Mouse (Mus musculus) forebrain, embryonic 11.5 days (tissue): ENCODE results near the gene Atxn10. TPM values are rescaled to one million over a fixed set of nuclear protein-coding genes. Genes with fewer than 3 reads are reported as not detected.

Experiments used
- ATAC-seq: fragments of 200-750 bp; cut with Nextera tagmentation; replicated peaks from 2 replicates; pipeline ENCODE4 v1.8.0; 2017; ENCODE audit warnings: moderate TSS enrichment; ENCODE audit not compliant: low FRiP score
- DNase-seq: peaks from one replicate; pipeline ENCODE4 v3.0.0-alpha.2; 2017; ENCODE audit warnings: low spot score
- H3K27ac ChIP-seq: fragments of 300-500 bp; sonication (generic); 2 replicates; pipeline ENCODE4 v1.5.1; 2014; ENCODE audit warnings: low read depth, low read length
- H3K27me3 ChIP-seq: fragments of 300-500 bp; sonication (generic); 2 replicates; pipeline ENCODE4 v1.6.1; 2014; ENCODE audit warnings: mild to moderate bottlenecking, low read length, mixed read lengths; ENCODE audit not compliant: control insufficient read depth, insufficient read depth
- H3K36me3 ChIP-seq: fragments of 300-500 bp; sonication (generic); 2 replicates; pipeline ENCODE4 v1.6.1; 2014; ENCODE audit warnings: mild to moderate bottlenecking, low read length, moderate library complexity, mixed read lengths; ENCODE audit not compliant: control insufficient read depth, insufficient read depth
- H3K4me1 ChIP-seq: fragments of 300-500 bp; sonication (generic); replicated peaks from 2 replicates; pipeline ENCODE4 v1.6.1; 2014; ENCODE audit warnings: low read length, mixed read lengths; ENCODE audit not compliant: control insufficient read depth, insufficient read depth
- H3K4me2 ChIP-seq: fragments of 300-500 bp; sonication (generic); 2 replicates; pipeline ENCODE4 v1.6.1; 2014; ENCODE audit warnings: low read depth, mild to moderate bottlenecking, low read length, moderate library complexity, mixed read lengths; ENCODE audit not compliant: severe bottlenecking
- H3K4me3 ChIP-seq: fragments of 300-500 bp; sonication (generic); 2 replicates; pipeline ENCODE4 v1.5.1; 2014; ENCODE audit warnings: low read depth, low read length
- H3K9ac ChIP-seq: fragments of 300-500 bp; sonication (generic); 2 replicates; pipeline ENCODE4 v1.6.1; 2014; ENCODE audit warnings: low read length
- H3K9me3 ChIP-seq: fragments of 300-500 bp; sonication (generic); 2 replicates; pipeline ENCODE4 v1.6.1; 2016; ENCODE audit warnings: low read length, mixed read lengths; ENCODE audit not compliant: control insufficient read depth
- WGBS: fragments of 180-500 bp; shearing (Covaris S2); extraction: QIAGEN DNeasy Blood & Tissue Kit; methylation state at CpG from one replicate; pipeline ENCODE4 v1.1.7; 2014; 5-methylcytosine and 5-hydroxymethylcytosine counted together
- polyA plus RNA-seq: library from polyadenylated mRNA; unstranded; fragments of >200 nt; fragmentation: Nextera tagmentation; extraction: Ambion mirVana; gene quantifications from 2 replicates; pipeline ENCODE4 v1.2.1, GENCODE M21; 2014

Gene Atxn10
- 406 and 408 TPM in 2 replicates for polyA plus RNA-seq

- no peak for DNase-seq
Observed at GRCm38 (mm10) chr15:85335671-85336300, at the start of gene Atxn10. Gene Atxn10, plus strand, starts transcription at chr15:85336245.

GRCm38 (mm10) chr15:85294632-85295031, 41.4 kb upstream of the Atxn10 start:
- no peak overlapping the region for H3K4me3 ChIP-seq
- DNase-seq = no peak
- no peaks in the 10 kb centered on the region for H3K9me3 ChIP-seq
- ATAC-seq = no peak
- H3K4me1 ChIP-seq = no peaks in the 10 kb centered on the region
- no peak overlapping the region for H3K9ac ChIP-seq
- no peaks in the 10 kb centered on the region for H3K36me3 ChIP-seq
- H3K4me2 ChIP-seq = no peak overlapping the region
- WGBS = 84% methylated on average over 3 of the region's 3 CpGs
- H3K27me3 ChIP-seq = no peaks in the 10 kb centered on the region
- H3K27ac ChIP-seq = no peak overlapping the region

More at GRCm38 (mm10) chr15:85335671-85336300, at the start of gene Atxn10:
- peak within 1 kb of the TSS; percentile 94 for H3K9ac ChIP-seq
- peak within 1 kb of the TSS; percentile 95 for H3K4me3 ChIP-seq
- no peaks in the 10 kb centered on the region for H3K9me3 ChIP-seq
- peaks cover 2% of the 10 kb centered on the region; the same call in 1 of the 2 replicates for H3K4me1 ChIP-seq
- no peaks in the 10 kb centered on the region for H3K27me3 ChIP-seq
- WGBS = 18% methylated on average over 7 of the region's 19 CpGs
- peak within 1 kb of the TSS; percentile 60 for H3K4me2 ChIP-seq
- peak; percentile 87 for ATAC-seq
- peak within 1 kb of the TSS; percentile 93 for H3K27ac ChIP-seq
- H3K36me3 ChIP-seq = no peaks in the 10 kb centered on the region

- Histone ChIP-seq H3K4me3 (no peak overlapping the region), H3K27ac (no peak overlapping the region), H3K9ac (no peak overlapping the region), H3K27me3 (no peaks in the 10 kb centered on the region), H3K9me3 (no peaks in the 10 kb centered on the region), H3K4me1 (no peaks in the 10 kb centered on the region), H3K36me3 (no peaks in the 10 kb centered on the region), H3K4me2 (no peak overlapping the region)
- ATAC-seq (no peak), DNase-seq (no peak)
- WGBS = 79% methylated on average over 8 of the region's 8 CpGs
Observed at GRCm38 (mm10) chr15:85295544-85295943, 40.5 kb upstream of the Atxn10 start.

GRCm38 (mm10) chr15:85295977-85296376, 40.1 kb upstream of the Atxn10 start:
- no peak overlapping the region for H3K9ac ChIP-seq
- no peak overlapping the region for H3K27ac ChIP-seq
- H3K9me3 ChIP-seq = no peaks in the 10 kb centered on the region
- ATAC-seq (no peak), DNase-seq (no peak)
- 75% methylated on average over 2 of the region's 2 CpGs for WGBS
- no peak overlapping the region for H3K4me2 ChIP-seq
- no peaks in the 10 kb centered on the region for H3K4me1 ChIP-seq
- no peaks in the 10 kb centered on the region for H3K27me3 ChIP-seq
- H3K36me3 ChIP-seq = no peaks in the 10 kb centered on the region
- no peak overlapping the region for H3K4me3 ChIP-seq

GRCm38 (mm10) chr15:85296538-85296937, 39.5 kb upstream of the Atxn10 start:
- Histone ChIP-seq H3K4me3 (no peak overlapping the region), H3K36me3 (no peaks in the 10 kb centered on the region), H3K4me1 (no peaks in the 10 kb centered on the region), H3K27me3 (no peaks in the 10 kb centered on the region), H3K4me2 (no peak overlapping the region), H3K9me3 (no peaks in the 10 kb centered on the region), H3K27ac (no peak overlapping the region), H3K9ac (no peak overlapping the region)
- no peak for ATAC-seq
- 87% methylated on average over 3 of the region's 3 CpGs for WGBS
- DNase-seq = no peak

- Histone ChIP-seq H3K27ac (no peak overlapping the region), H3K9me3 (no peaks in the 10 kb centered on the region), H3K9ac (no peak overlapping the region), H3K27me3 (no peaks in the 10 kb centered on the region), H3K4me2 (no peak overlapping the region), H3K36me3 (no peaks in the 10 kb centered on the region), H3K4me3 (no peak overlapping the region), H3K4me1 (no peaks in the 10 kb centered on the region)
- WGBS = 64% methylated on average over 17 of the region's 17 CpGs
- ATAC-seq (no peak), DNase-seq (no peak)
Observed at GRCm38 (mm10) chr15:85298167-85298781, 37.8 kb upstream of the Atxn10 start.

GRCm38 (mm10) chr15:85298946-85299345, 37.1 kb upstream of the Atxn10 start:
- H3K4me3 ChIP-seq = no peak overlapping the region
- no peaks in the 10 kb centered on the region for H3K36me3 ChIP-seq
- H3K4me1 ChIP-seq = no peaks in the 10 kb centered on the region
- 90% methylated on average over 9 of the region's 9 CpGs for WGBS
- no peak for ATAC-seq
- H3K27ac ChIP-seq = no peak overlapping the region
- no peaks in the 10 kb centered on the region for H3K9me3 ChIP-seq
- H3K4me2 ChIP-seq = no peak overlapping the region
- H3K9ac ChIP-seq = no peak overlapping the region
- no peak for DNase-seq
- H3K27me3 ChIP-seq = no peaks in the 10 kb centered on the region

- DNase-seq (no peak), ATAC-seq (no peak)
- Histone ChIP-seq H3K36me3 (no peaks in the 10 kb centered on the region), H3K4me2 (no peak overlapping the region), H3K9ac (no peak overlapping the region), H3K27ac (no peak overlapping the region), H3K27me3 (no peaks in the 10 kb centered on the region), H3K4me3 (no peak overlapping the region), H3K9me3 (no peaks in the 10 kb centered on the region; the same call in 1 of the 2 replicates), H3K4me1 (no peaks in the 10 kb centered on the region)
- WGBS = 76% methylated on average over 4 of the region's 4 CpGs
Observed at GRCm38 (mm10) chr15:85303241-85303640, 32.8 kb upstream of the Atxn10 start.

GRCm38 (mm10) chr15:85303976-85304375, 32.1 kb upstream of the Atxn10 start:
- Histone ChIP-seq H3K27me3 (no peaks in the 10 kb centered on the region), H3K4me3 (no peak overlapping the region), H3K36me3 (no peaks in the 10 kb centered on the region), H3K4me1 (no peaks in the 10 kb centered on the region), H3K4me2 (no peak overlapping the region), H3K27ac (no peak overlapping the region), H3K9me3 (no peaks in the 10 kb centered on the region; the same call in 1 of the 2 replicates), H3K9ac (no peak overlapping the region)
- 89% methylated on average over 4 of the region's 4 CpGs for WGBS
- DNase-seq (no peak), ATAC-seq (no peak)
